Mouse (Mus musculus) heart, postnatal 0 days (tissue): ENCODE measurements around the gene Ifna4.

ENCODE experiments used
- CTCF ChIP-seq: IDR thresholded peaks from 2 replicates; pipeline ENCODE4 v1.5.1; 2016; ENCODE audit warnings: antibody characterized with exemption, control low read depth, low read depth
- EP300 ChIP-seq: IDR thresholded peaks from 2 replicates; pipeline ENCODE4 v1.6.1; 2016; ENCODE audit warnings: antibody characterized with exemption, low read depth

DNA sequence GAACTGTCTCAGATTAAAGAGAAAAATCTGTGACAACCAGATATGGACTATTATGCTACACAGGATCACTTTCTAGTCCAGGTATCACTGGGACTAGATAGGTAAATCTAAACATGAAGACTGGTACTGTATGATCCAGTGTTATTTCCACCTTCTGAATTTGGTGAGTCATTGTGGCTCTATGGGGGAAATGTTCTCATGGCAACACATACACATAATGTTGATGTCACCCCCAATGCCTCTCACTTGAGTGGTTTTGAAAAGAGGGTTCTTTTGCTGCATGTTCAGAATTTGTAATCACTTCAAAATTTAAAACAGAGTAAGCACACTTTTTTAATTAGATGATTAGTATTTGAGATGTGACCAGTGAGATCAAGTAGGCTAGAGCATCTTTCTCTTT, 46.6 kb downstream of the Ifna4 start:
- TF ChIP-seq EP300 (no peak), CTCF (no peak)
